Mouse (Mus musculus): ENCODE data around the gene Rnf227.

DNA sequence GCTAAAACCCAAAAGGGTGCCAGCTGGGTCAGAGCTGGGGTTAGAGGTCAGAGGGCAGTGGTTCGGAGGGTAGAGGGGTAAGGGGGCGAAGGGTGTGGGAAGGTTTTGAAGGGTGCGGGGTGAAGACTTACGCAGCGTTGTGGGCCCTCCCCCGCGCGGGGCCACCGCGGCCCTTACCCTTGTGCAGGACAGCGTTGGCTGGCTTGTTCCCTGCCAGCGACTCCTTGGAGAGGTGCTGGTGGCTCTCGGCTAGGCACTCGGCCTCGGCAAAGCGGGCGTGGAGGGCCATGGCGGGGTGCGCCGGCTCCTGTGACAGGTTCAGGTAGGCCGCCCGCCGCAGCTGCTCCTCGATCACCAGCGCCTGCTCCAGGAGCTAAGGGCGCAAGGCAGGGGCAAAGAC is 6.2 kb downstream of the Rnf227 start:
- no peak for TF ChIP-seq CTCF (IDR thresholded peaks at IDR 0.05; ENCODE audit: low read depth)
- TF ChIP-seq EP300 (IDR thresholded peaks at IDR 0.05; ENCODE audit: low read depth): no peak

All from liver, embryonic 14.5 days (tissue).